Mouse (Mus musculus) kidney, embryonic 16.5 days (tissue): ENCODE data around the gene S100a10. TPM values are rescaled to one million over a fixed set of nuclear protein-coding genes. Genes with fewer than 3 reads are reported as not detected.
"Not testable (repeated sequence)": the region's sequence is repeated elsewhere in the genome, so short reads cannot be mapped to it uniquely, and the experiment has no call there.

Source experiments
- ATAC-seq: fragments of 200-750 bp; cut with Nextera tagmentation; 2 replicates; pipeline ENCODE4 v1.8.0; 2017; ENCODE audit warnings: moderate TSS enrichment; ENCODE audit not compliant: low FRiP score, low TSS enrichment
- H3K27ac ChIP-seq: fragments of 300-500 bp; sonication (generic); 2 replicates; pipeline ENCODE4 v1.5.1; 2014; ENCODE audit warnings: low read length
- H3K27me3 ChIP-seq: fragments of 300-500 bp; sonication (generic); 2 replicates; pipeline ENCODE4 v1.6.1; 2014; ENCODE audit warnings: low read length, control low read depth, mixed read lengths; ENCODE audit not compliant: insufficient read depth
- H3K36me3 ChIP-seq: fragments of 300-500 bp; sonication (generic); 2 replicates; pipeline ENCODE4 v1.6.1; 2014; ENCODE audit warnings: low read length, control low read depth, mixed read lengths; ENCODE audit not compliant: insufficient read depth
- H3K4me1 ChIP-seq: fragments of 300-500 bp; sonication (generic); 2 replicates; pipeline ENCODE4 v1.6.1; 2014; ENCODE audit warnings: low read length, control low read depth, mixed read lengths; ENCODE audit not compliant: insufficient read depth
- H3K4me2 ChIP-seq: fragments of 300-500 bp; sonication (generic); replicated peaks from 2 replicates; pipeline ENCODE4 v1.6.1; 2014; ENCODE audit warnings: low read depth, low read length
- H3K4me3 ChIP-seq: fragments of 300-500 bp; sonication (generic); 2 replicates; pipeline ENCODE4 v1.5.1; 2014; ENCODE audit warnings: mild to moderate bottlenecking, low read length
- H3K9ac ChIP-seq: fragments of 300-500 bp; sonication (generic); replicated peaks from 2 replicates; pipeline ENCODE4 v1.6.1; 2014; ENCODE audit warnings: low read length
- H3K9me3 ChIP-seq: fragments of 300-500 bp; sonication (generic); 2 replicates; pipeline ENCODE4 v1.6.1; 2016; ENCODE audit warnings: low read length, control low read depth
- WGBS: fragments of 180-500 bp; shearing (Covaris S2); extraction: QIAGEN DNeasy Blood & Tissue Kit; methylation state at CpG from one replicate; pipeline ENCODE4 v1.1.7; 2014; 5-methylcytosine and 5-hydroxymethylcytosine counted together
- polyA plus RNA-seq: library from polyadenylated mRNA; unstranded; fragments of >200 nt; fragmentation: Nextera tagmentation; extraction: Ambion mirVana; gene quantifications from 2 replicates; pipeline ENCODE4 v1.2.1, GENCODE M21; 2015

The S100a10 gene
- polyA plus RNA-seq, 1 experiment from 2014 or later: 487 TPM

DNA sequence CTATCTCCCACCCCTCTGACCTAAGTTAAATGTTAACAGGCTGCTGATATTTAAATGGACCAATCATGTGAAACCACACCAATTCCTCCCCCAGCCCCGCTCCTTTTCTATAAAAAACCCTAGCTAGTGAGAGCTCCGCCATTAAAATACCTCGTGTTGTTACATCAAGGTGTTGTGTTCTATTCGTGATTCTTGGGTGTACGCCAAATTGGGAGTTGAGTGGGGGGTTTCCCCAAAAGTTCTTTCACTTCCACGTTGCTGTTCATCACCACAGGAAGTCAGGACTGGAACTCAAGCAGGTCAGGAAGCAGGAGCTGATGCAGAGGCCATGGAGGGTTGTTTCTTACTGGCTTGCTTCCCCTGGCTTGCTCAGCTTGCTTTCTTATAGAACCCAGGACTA lies 10.7 kb upstream of the S100a10 start:
- not testable (repeated sequence) for H3K4me2 ChIP-seq, H3K4me3 ChIP-seq, H3K9me3 ChIP-seq, ATAC-seq, H3K9ac ChIP-seq, H3K4me1 ChIP-seq, H3K36me3 ChIP-seq, H3K27me3 ChIP-seq, H3K27ac ChIP-seq
- 67% methylated on average over 6 of the region's 6 CpGs for WGBS

DNA sequence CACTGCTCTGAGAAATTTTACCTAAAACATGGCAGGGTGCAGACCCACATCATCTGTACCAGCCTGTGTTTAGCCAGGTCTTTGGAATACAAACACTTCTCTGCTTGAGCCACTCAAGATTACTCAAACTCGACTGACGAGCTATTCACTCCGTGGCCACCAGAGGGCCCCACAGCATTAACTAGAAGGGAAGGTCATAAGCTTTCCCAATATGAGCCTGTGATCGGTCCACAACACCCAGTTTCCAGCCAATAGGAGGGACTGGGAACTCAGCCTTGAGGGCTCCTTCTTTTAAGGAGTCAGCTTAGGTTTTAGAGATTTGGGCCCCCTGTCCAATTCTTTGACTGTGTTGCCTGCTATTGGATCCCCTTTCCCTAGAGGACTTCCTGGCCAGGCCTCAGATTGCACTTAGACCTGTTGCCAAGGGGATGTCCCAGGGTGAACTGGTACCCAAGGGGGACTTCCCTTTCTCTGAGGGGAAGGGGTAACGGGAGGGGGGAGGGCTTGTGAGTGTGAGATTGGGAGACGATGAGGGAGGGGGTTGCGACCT lies 7.7 kb upstream of the S100a10 start:
- no peaks in the 10 kb centered on the region for H3K36me3 ChIP-seq
- H3K4me3 ChIP-seq: no peak overlapping the region
- H3K4me2 ChIP-seq: no peak overlapping the region
- H3K9me3 ChIP-seq: no peaks in the 10 kb centered on the region
- peak; percentile 72 for ATAC-seq
- H3K27me3 ChIP-seq: no peaks in the 10 kb centered on the region
- H3K9ac ChIP-seq: no peak overlapping the region
- 26% methylated on average over 7 of the region's 7 CpGs for WGBS
- H3K4me1 ChIP-seq: peaks cover 8% of the 10 kb centered on the region
- peak overlapping the region; percentile 39; the same call in 1 of the 2 replicates for H3K27ac ChIP-seq

- 51% methylated on average over 20 of the region's 20 CpGs for WGBS
- peaks cover 8% of the 10 kb centered on the region for H3K4me1 ChIP-seq
- no peak overlapping the region for H3K9ac ChIP-seq
- no peaks in the 10 kb centered on the region for H3K36me3 ChIP-seq
- ATAC-seq: peak; percentile 50; the same call in 1 of the 2 replicates
- H3K9me3 ChIP-seq: no peaks in the 10 kb centered on the region
- no peak overlapping the region for H3K4me2 ChIP-seq
- H3K27ac ChIP-seq: peak overlapping the region; percentile 39; the same call in 1 of the 2 replicates
- H3K4me3 ChIP-seq: no peak overlapping the region
- no peaks in the 10 kb centered on the region for H3K27me3 ChIP-seq
Observed at GRCm38 (mm10) chr3:93547749-93548540, 6.9 kb upstream of the S100a10 start.

DNA sequence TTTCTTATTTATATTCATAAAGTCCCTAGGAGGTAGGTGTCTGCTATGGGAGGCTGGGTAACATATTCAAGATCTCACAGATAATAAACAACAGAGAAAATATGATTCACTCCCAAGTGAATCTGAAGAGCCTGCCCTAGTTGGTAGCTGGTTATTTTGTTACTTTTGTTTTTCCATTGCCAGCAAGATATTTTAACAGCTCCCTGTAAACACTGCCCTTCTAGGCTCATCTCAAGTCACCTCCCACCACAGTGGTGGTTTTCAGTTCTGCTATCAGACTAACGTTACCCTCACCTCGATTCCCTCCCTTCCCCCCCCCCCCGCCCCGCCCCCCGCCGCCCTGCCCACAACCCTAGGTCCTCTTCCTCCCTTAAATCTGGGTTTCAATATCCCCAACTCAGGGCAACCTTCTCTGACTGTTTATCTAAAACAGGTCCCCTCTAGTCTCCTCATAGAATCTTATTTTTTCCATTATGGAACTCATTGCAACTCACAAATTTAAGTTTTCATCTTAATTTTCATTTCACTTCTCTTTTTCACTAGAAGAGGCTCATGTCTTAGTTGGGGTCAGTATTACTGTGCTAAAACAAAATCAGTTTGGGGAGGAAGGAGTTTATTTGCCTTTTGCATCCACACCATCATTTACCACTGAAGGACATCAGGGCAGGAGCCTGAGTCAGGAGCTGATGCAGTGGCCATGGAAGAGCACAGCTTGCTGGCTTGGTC lies 6.2 kb upstream of the S100a10 start:
- WGBS: 69% methylated on average over 3 of the region's 6 CpGs
- Histone ChIP-seq H3K4me3 (no peak overlapping the region), H3K4me1 (peaks cover 8% of the 10 kb centered on the region), H3K4me2 (no peak overlapping the region), H3K9ac (no peak overlapping the region), H3K9me3 (no peaks in the 10 kb centered on the region), H3K27me3 (no peaks in the 10 kb centered on the region), H3K27ac (no peak overlapping the region), H3K36me3 (no peaks in the 10 kb centered on the region)
- no peak for ATAC-seq

DNA sequence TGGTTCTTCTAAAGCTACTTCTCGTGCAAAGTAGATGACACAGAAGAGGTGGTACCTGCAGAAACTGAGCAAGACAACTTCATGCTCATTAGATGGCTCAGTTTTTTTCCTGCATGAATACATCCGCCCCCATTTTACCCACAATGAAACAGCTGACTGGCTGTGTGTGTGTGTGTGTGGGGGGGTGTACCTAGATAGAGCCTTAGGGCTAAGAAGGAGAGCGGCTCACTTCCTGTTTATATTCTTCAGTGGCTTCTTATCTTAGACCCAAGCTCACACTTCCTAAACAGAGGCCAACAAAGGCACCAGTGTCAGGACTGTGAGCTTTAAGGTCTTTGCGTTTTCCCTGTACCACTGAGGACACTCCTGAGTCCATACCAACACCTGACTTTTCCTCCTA lies 4.9 kb upstream of the S100a10 start:
- Histone ChIP-seq H3K27me3 (no peaks in the 10 kb centered on the region), H3K9me3 (no peaks in the 10 kb centered on the region), H3K4me1 (peaks cover 12% of the 10 kb centered on the region), H3K4me3 (no peak overlapping the region), H3K27ac (no peak overlapping the region), H3K36me3 (no peaks in the 10 kb centered on the region), H3K4me2 (no peak overlapping the region), H3K9ac (no peak overlapping the region)
- ATAC-seq: no peak
- WGBS: 71% methylated on average over 4 of the region's 4 CpGs

GRCm38 (mm10) chr3:93551950-93552901 lies 2.7 kb upstream of the S100a10 start:
- H3K9ac ChIP-seq: no peak overlapping the region
- no peaks in the 10 kb centered on the region for H3K36me3 ChIP-seq
- H3K4me1 ChIP-seq: peaks cover 25% of the 10 kb centered on the region
- H3K4me3 ChIP-seq: no peak overlapping the region
- 77% methylated on average over 5 of the region's 5 CpGs for WGBS
- no peaks in the 10 kb centered on the region for H3K9me3 ChIP-seq
- ATAC-seq: no peak
- H3K27me3 ChIP-seq: no peaks in the 10 kb centered on the region
- H3K4me2 ChIP-seq: no peak overlapping the region
- no peak overlapping the region; the same call in 1 of the 2 replicates for H3K27ac ChIP-seq

DNA sequence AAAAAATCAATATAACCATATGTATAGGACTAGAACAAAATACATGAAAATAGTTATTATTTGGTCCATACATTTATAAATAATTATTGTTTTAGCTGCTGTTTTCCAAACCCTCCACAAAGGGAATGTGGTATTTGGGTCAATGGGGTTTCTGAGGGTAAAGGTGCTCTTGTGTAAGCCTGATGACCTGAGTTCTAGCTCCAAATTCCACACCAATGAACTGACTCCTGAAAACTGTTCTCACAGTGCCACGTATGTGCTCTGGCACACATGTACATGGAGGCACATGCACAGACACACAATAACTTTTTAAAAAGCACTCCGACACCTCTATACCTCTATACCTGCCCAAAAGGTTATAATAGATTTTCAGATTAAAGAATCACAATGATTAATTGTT lies 1.6 kb upstream of the S100a10 start:
- WGBS: 93% methylated on average over 2 of the region's 2 CpGs
- no peaks in the 10 kb centered on the region for H3K36me3 ChIP-seq
- H3K4me1 ChIP-seq: peaks cover 25% of the 10 kb centered on the region
- H3K4me2 ChIP-seq: no peak overlapping the region
- no peak overlapping the region for H3K27ac ChIP-seq
- no peak overlapping the region for H3K4me3 ChIP-seq
- no peaks in the 10 kb centered on the region for H3K9me3 ChIP-seq
- no peaks in the 10 kb centered on the region for H3K27me3 ChIP-seq
- ATAC-seq: no peak
- H3K9ac ChIP-seq: no peak overlapping the region

DNA sequence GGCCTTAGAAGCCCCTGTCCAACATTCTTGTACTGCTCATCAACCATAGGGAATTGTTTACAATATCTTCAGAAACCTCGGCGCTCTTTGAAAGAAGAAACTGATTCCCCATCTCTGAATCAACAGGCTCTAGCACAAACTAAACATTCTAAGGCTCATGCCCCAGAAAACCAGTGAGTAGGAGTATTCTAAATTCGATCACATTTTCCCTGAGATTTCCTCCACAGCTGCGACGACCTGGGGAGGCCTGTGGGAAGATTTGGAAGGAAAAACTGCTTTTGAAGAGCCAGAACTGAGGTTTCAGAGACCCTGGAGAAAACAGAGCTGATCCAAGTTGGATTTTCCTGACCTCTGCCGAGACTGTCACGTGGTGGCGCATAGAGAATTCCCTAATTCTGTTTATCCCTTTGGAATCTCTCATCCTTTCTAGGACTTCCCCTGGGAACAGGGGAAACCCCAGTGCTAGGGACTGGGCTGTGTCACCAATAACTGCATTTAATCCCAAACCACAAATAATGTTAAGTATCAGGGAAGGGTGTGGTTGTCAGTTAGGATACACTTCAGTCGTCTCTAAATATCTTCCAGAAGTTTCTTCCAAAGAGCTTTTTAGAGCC lies 1.0 kb upstream of the S100a10 start:
- no peaks in the 10 kb centered on the region for H3K9me3 ChIP-seq
- no peak for ATAC-seq
- no peaks in the 10 kb centered on the region for H3K36me3 ChIP-seq
- no peak overlapping the region for H3K4me3 ChIP-seq
- no peaks in the 10 kb centered on the region for H3K27me3 ChIP-seq
- H3K4me2 ChIP-seq: peak overlapping the region; percentile 82
- H3K4me1 ChIP-seq: peaks cover 29% of the 10 kb centered on the region
- no peak overlapping the region; the same call in 1 of the 2 replicates for H3K27ac ChIP-seq
- WGBS: 51% methylated on average over 9 of the region's 9 CpGs
- H3K9ac ChIP-seq: no peak overlapping the region

GRCm38 (mm10) chr3:93554379-93554980 lies 400 bp upstream of the S100a10 start:
- H3K4me3 ChIP-seq: peak overlapping the region; percentile 67
- no peaks in the 10 kb centered on the region for H3K27me3 ChIP-seq
- no peaks in the 10 kb centered on the region for H3K9me3 ChIP-seq
- 18% methylated on average over 13 of the region's 13 CpGs for WGBS
- H3K9ac ChIP-seq: peak overlapping the region; percentile 90
- H3K4me2 ChIP-seq: peak overlapping the region; percentile 82
- H3K36me3 ChIP-seq: no peaks in the 10 kb centered on the region
- peak overlapping the region; percentile 66 for H3K27ac ChIP-seq
- peak; percentile 60 for ATAC-seq
- H3K4me1 ChIP-seq: peaks cover 29% of the 10 kb centered on the region
